Mouse (Mus musculus): ENCODE measurements around the gene Sptb.

DNA sequence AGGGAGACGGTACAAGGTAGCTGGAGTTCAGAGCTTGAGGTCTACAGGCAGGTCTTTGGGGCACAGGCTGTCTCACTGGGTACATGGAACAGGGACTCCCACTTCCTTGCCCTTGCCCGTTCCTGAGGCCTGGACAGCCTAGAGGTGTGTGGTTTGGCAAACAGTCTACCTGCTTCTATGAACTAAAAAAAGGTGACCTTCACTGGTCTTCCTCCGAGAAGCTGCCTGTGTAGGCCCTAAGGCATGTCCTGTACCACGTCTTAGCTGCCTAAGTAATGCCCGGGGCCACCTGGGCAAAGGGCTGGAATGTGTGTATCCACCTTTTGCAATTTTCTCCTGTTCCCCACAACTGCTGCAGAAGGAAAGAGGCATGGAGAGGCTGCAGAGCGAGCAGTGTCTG lies 137.0 kb downstream of the Sptb start:
- no peak for TF ChIP-seq CTCF (IDR thresholded peaks at IDR 0.05; ENCODE audit: borderline replicate concordance, insufficient read depth, low read depth, low read length)
- TF ChIP-seq POLR2A (IDR thresholded peaks at IDR 0.05; ENCODE audit: borderline replicate concordance, insufficient read depth, low read length): no peak

All from cerebellum, adult 2 months (tissue).